Mouse (Mus musculus): Measurements from ENCODE around the gene Klhl23.

GRCm38 (mm10) chr2:69856392-69856791, 34.6 kb downstream of the Klhl23 start:
- TF ChIP-seq EP300 (IDR thresholded peaks at IDR 0.05; ENCODE audit: insufficient read depth, low read depth, low read length) (no peak), CTCF (IDR thresholded peaks at IDR 0.05; ENCODE audit: low read depth, low read length) (no peak)
